Mouse (Mus musculus) cerebellum, adult (tissue): ENCODE measurements around the gene Tsga10ip.
"Not testable (repeated sequence)": the region's sequence is repeated elsewhere in the genome, so short reads cannot be mapped to it uniquely, and the experiment has no call there.

Experiments used
- ATAC-seq: cut with Nextera tagmentation; 2 replicates; pipeline ENCODE4 v1.9.2; 2017; ENCODE audit warnings: mild to moderate bottlenecking, moderate library complexity, mixed read lengths; ENCODE audit not compliant: insufficient number of reproducible peaks, low FRiP score, low TSS enrichment

The Tsga10ip gene

GRCm38 (mm10) chr19:5424092-5424781 lies 21.9 kb upstream of the Tsga10ip start:
- peak; percentile 34 for ATAC-seq

- no peak for ATAC-seq
Measured at GRCm38 (mm10) chr19:5423561-5423960, 21.2 kb upstream of the Tsga10ip start.

GRCm38 (mm10) chr19:5422895-5423443 lies 20.6 kb upstream of the Tsga10ip start:
- no peak for ATAC-seq

GRCm38 (mm10) chr19:5422267-5422666 lies 19.9 kb upstream of the Tsga10ip start:
- no peak for ATAC-seq

- ATAC-seq: no peak
Measured at GRCm38 (mm10) chr19:5421784-5422183, 19.5 kb upstream of the Tsga10ip start.

GRCm38 (mm10) chr19:5420579-5420978 lies 18.3 kb upstream of the Tsga10ip start:
- no peak for ATAC-seq

- no peak for ATAC-seq
Measured at GRCm38 (mm10) chr19:5419630-5420029, 17.3 kb upstream of the Tsga10ip start.

GRCm38 (mm10) chr19:5418750-5419466 lies 16.6 kb upstream of the Tsga10ip start:
- ATAC-seq: no peak

GRCm38 (mm10) chr19:5414534-5414957 lies 12.2 kb upstream of the Tsga10ip start:
- no peak for ATAC-seq

GRCm38 (mm10) chr19:5413840-5414239 lies 11.5 kb upstream of the Tsga10ip start:
- ATAC-seq: no peak

- ATAC-seq: no peak
Measured at GRCm38 (mm10) chr19:5411961-5412360, 9.6 kb upstream of the Tsga10ip start.

- no peak for ATAC-seq
Measured at GRCm38 (mm10) chr19:5410641-5411040, 8.3 kb upstream of the Tsga10ip start.

GRCm38 (mm10) chr19:5409068-5409467 lies 6.7 kb upstream of the Tsga10ip start:
- ATAC-seq: no peak

GRCm38 (mm10) chr19:5408057-5409001 lies 6.0 kb upstream of the Tsga10ip start:
- no peak for ATAC-seq

- peak; percentile 87; the same call in 1 of the 2 replicates for ATAC-seq
Measured at GRCm38 (mm10) chr19:5407133-5407532, 4.8 kb upstream of the Tsga10ip start.

GRCm38 (mm10) chr19:5406531-5407126 lies 4.3 kb upstream of the Tsga10ip start:
- ATAC-seq: not testable (repeated sequence)

GRCm38 (mm10) chr19:5405924-5406323 lies 3.6 kb upstream of the Tsga10ip start:
- no peak for ATAC-seq

- not testable (repeated sequence) for ATAC-seq
Measured at GRCm38 (mm10) chr19:5401073-5401472, 1.3 kb downstream of the Tsga10ip start.

GRCm38 (mm10) chr19:5395371-5395770 lies 7.0 kb downstream of the Tsga10ip start:
- no peak for ATAC-seq

GRCm38 (mm10) chr19:5394168-5394567 lies 8.2 kb downstream of the Tsga10ip start:
- ATAC-seq: no peak
